Mouse (Mus musculus) frontal cortex, adult 2 months (tissue): ENCODE data around the gene Fscn1. TPM values are rescaled to one million over a fixed set of nuclear protein-coding genes. Genes with fewer than 3 reads are reported as not detected.

Experiments
- DNase-seq, 2 experiments: peaks; one replicate each; pipeline ENCODE4 v3.0.0; 2022; ENCODE audit warnings: low spot score in 1 of 2; ENCODE audit errors: extremely low spot score in 1 of 2
- polyA plus RNA-seq: library from polyadenylated mRNA; depleted of rRNA; stranded (reverse); fragments of >200 nt; gene quantifications from 2 replicates; pipeline ENCODE4 v1.2.3, GENCODE M21; 2012; rRNA removed

Fscn1 gene
- 304 and 315 TPM in 2 replicates for polyA plus RNA-seq

GRCm38 (mm10) chr5:142959576-142960556 is at the start of gene Fscn1:
Fscn1 (plus strand) TSS chr5:142960343.
- peak in 1 of 2 experiments; percentile 96 for DNase-seq

GRCm38 (mm10) chr5:142911629-142912028 is 48.5 kb upstream of the Fscn1 start:
- DNase-seq, result no peak

GRCm38 (mm10) chr5:142912320-142912719 is 47.8 kb upstream of the Fscn1 start:
- no peak for DNase-seq

GRCm38 (mm10) chr5:142912739-142913138 is 47.4 kb upstream of the Fscn1 start:
- no peak for DNase-seq

GRCm38 (mm10) chr5:142915231-142915630 is 44.9 kb upstream of the Fscn1 start:
- DNase-seq, result no peak

- DNase-seq, result no peak
These were observed 43.5 kb upstream of the Fscn1 start for GRCm38 (mm10) chr5:142916593-142916992.

- no peak for DNase-seq
These were observed 42.7 kb upstream of the Fscn1 start for GRCm38 (mm10) chr5:142917402-142917801.

GRCm38 (mm10) chr5:142920311-142921073 is 39.7 kb upstream of the Fscn1 start:
- DNase-seq, result no peak

- DNase-seq, result no peak
These were observed 39.1 kb upstream of the Fscn1 start for GRCm38 (mm10) chr5:142921074-142921459.

GRCm38 (mm10) chr5:142922251-142922650 is 37.9 kb upstream of the Fscn1 start:
- no peak for DNase-seq

GRCm38 (mm10) chr5:142923781-142924180 is 36.4 kb upstream of the Fscn1 start:
- DNase-seq, result no peak

- no peak for DNase-seq
These were observed 35.7 kb upstream of the Fscn1 start for GRCm38 (mm10) chr5:142924336-142924959.

GRCm38 (mm10) chr5:142926204-142926939 is 33.8 kb upstream of the Fscn1 start:
- no peak for DNase-seq

GRCm38 (mm10) chr5:142926940-142927228 is 33.3 kb upstream of the Fscn1 start:
- DNase-seq, result no peak

GRCm38 (mm10) chr5:142927341-142927930 is 32.7 kb upstream of the Fscn1 start:
- no peak for DNase-seq

GRCm38 (mm10) chr5:142928749-142929399 is 31.3 kb upstream of the Fscn1 start:
- DNase-seq, result peak; percentile 49 to 75

GRCm38 (mm10) chr5:142929400-142929752 is 30.8 kb upstream of the Fscn1 start:
- no peak for DNase-seq

GRCm38 (mm10) chr5:142931241-142931745 is 28.9 kb upstream of the Fscn1 start:
- DNase-seq, result no peak

GRCm38 (mm10) chr5:142932084-142932685 is 28.0 kb upstream of the Fscn1 start:
- DNase-seq, result peak in 1 of 2 experiments; percentile 89
